Mouse (Mus musculus) limb, embryonic 12.5 days (tissue): Measurements from ENCODE around the gene Krt79. TPM values are rescaled to one million over a fixed set of nuclear protein-coding genes. Genes with fewer than 3 reads are reported as not detected.
A peak's percentile ranks its signal among the peaks of the same experiment; 100 is the strongest.

Source experiments
- ATAC-seq: fragments of 200-750 bp; cut with Nextera tagmentation; 2 replicates; pipeline ENCODE4 v1.8.0; 2017; ENCODE audit warnings: low read depth, moderate TSS enrichment; ENCODE audit not compliant: insufficient number of reproducible peaks, insufficient read depth, low FRiP score, low TSS enrichment
- H3K27ac ChIP-seq: fragments of 300-500 bp; sonication (generic); 2 replicates; pipeline ENCODE4 v1.5.1; 2016; ENCODE audit warnings: mild to moderate bottlenecking, moderate library complexity
- H3K27me3 ChIP-seq: fragments of 300-500 bp; sonication (generic); 2 replicates; pipeline ENCODE4 v1.6.1; 2016; ENCODE audit warnings: mild to moderate bottlenecking, moderate library complexity
- H3K36me3 ChIP-seq: fragments of 300-500 bp; sonication (generic); 2 replicates; pipeline ENCODE4 v1.6.1; 2016; ENCODE audit warnings: mild to moderate bottlenecking, moderate library complexity
- H3K4me1 ChIP-seq: fragments of 300-500 bp; sonication (generic); replicated peaks from 2 replicates; pipeline ENCODE4 v1.6.1; 2016
- H3K4me2 ChIP-seq: fragments of 300-500 bp; sonication (generic); 2 replicates; pipeline ENCODE4 v1.6.1; 2016; ENCODE audit warnings: mild to moderate bottlenecking, moderate library complexity
- H3K4me3 ChIP-seq: fragments of 300-500 bp; sonication (generic); replicated peaks from 2 replicates; pipeline ENCODE4 v1.5.1; 2016; ENCODE audit warnings: mild to moderate bottlenecking
- H3K9ac ChIP-seq: fragments of 300-500 bp; sonication (generic); replicated peaks from 2 replicates; pipeline ENCODE4 v1.6.1; 2016; ENCODE audit warnings: mild to moderate bottlenecking, moderate library complexity
- H3K9me3 ChIP-seq: fragments of 300-500 bp; sonication (generic); 2 replicates; pipeline ENCODE4 v1.6.1; 2016; ENCODE audit warnings: mild to moderate bottlenecking, moderate library complexity
- WGBS: fragments of 180-500 bp; shearing (Covaris S2); methylation state at CpG from one replicate; pipeline ENCODE4 v1.1.7; 2016; 5-methylcytosine and 5-hydroxymethylcytosine counted together
- polyA plus RNA-seq: library from polyadenylated mRNA; unstranded; fragments of >200 nt; fragmentation: Nextera tagmentation; extraction: Ambion mirVana; gene quantifications from 2 replicates; pipeline ENCODE4 v1.2.1, GENCODE M21; 2016

The Krt79 gene
- polyA plus RNA-seq, 1 experiment from 2014 or later, result not detected

- ATAC-seq, result no peak
- H3K27me3 ChIP-seq, result peaks cover 36% of the 10 kb centered on the region
- H3K9ac ChIP-seq, result no peak overlapping the region
- H3K4me1 ChIP-seq, result peaks cover 24% of the 10 kb centered on the region; the same call in 1 of the 2 replicates
- H3K36me3 ChIP-seq, result no peaks in the 10 kb centered on the region
- no peak overlapping the region for H3K27ac ChIP-seq
- H3K9me3 ChIP-seq, result no peaks in the 10 kb centered on the region
- no peak overlapping the region for H3K4me2 ChIP-seq
- H3K4me3 ChIP-seq, result no peak overlapping the region
- WGBS, result 63% methylated on average over 6 of the region's 6 CpGs
Measured at GRCm38 (mm10) chr15:101933024-101933423, 7.1 kb downstream of the Krt79 start.

DNA sequence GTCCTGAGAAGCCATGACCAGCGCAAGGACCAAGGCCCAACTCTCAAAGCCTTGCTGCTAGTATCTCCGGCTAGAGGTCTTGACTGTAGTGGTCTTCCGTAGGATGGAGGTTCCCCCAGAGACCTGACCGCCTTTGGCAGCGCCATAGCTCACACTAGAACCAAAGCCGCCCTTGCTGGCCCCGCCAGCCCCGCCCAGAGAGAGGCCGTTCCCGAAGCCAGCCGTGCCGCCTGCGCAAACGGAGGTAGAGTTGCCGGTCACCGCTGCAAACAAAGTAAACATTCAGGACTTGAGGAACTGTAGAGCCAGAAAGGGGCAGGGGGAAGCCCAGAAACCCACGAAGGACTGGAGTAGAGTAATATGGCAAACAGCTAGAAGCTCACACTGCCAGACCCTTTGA lies 10.5 kb downstream of the Krt79 start:
- H3K4me2 ChIP-seq, result peak overlapping the region; percentile 54
- H3K27ac ChIP-seq, result peak overlapping the region; percentile 17; the same call in 1 of the 2 replicates
- H3K36me3 ChIP-seq, result no peaks in the 10 kb centered on the region
- no peaks in the 10 kb centered on the region for H3K9me3 ChIP-seq
- H3K4me1 ChIP-seq, result peaks cover 32% of the 10 kb centered on the region
- H3K9ac ChIP-seq, result peak overlapping the region; percentile 47; the same call in 1 of the 2 replicates
- ATAC-seq, result no peak
- H3K27me3 ChIP-seq, result peaks cover 38% of the 10 kb centered on the region
- 3% methylated on average over 17 of the region's 17 CpGs for WGBS
- H3K4me3 ChIP-seq, result peak overlapping the region; percentile 25

GRCm38 (mm10) chr15:101929087-101929486 lies 11.0 kb downstream of the Krt79 start:
- Histone ChIP-seq H3K4me2 (peak overlapping the region; percentile 54), H3K9me3 (no peaks in the 10 kb centered on the region), H3K9ac (no peak overlapping the region), H3K4me3 (peak overlapping the region; percentile 25; the same call in 1 of the 2 replicates), H3K27ac (no peak overlapping the region), H3K36me3 (no peaks in the 10 kb centered on the region), H3K27me3 (peaks cover 37% of the 10 kb centered on the region), H3K4me1 (peaks cover 32% of the 10 kb centered on the region)
- no peak for ATAC-seq
- WGBS, result 11% methylated on average over 9 of the region's 9 CpGs

DNA sequence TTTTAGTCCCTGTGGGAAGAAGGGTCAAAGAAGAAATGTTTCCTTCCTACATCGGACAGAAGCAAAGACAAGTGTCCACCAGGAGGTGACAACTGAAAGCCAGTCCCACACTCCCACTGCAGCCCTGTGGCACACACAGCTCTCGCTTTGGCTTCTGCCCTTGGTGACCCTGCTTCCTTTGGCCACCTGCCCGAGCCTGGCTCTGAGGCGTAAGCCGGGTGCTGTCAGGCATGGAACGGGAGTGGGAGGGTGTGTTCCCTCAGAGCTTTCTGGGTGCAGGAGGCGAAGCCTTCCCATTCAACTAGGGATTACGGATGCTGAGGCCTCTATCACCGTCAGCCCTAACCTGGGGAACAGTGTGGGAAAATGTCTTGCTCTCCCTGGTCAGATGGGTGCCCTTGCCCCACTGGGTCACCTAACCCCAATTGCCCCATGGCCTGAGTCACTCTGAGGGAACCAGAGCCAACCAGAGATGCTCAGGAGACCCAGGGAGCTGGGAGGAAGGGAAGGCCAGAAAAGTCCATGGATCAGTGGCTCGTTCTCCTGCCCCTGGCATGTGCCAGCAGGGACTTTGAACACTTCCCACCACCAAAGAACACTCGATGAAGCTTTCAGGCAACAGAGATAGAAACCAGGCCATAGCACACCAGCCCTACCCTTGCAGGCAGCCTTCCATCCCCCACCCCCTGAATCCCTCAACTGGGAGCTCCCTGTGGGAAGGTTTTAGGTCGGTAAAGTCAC lies 12.6 kb downstream of the Krt79 start:
- H3K9ac ChIP-seq, result no peak overlapping the region
- 69% methylated on average over 12 of the region's 12 CpGs for WGBS
- no peak overlapping the region for H3K4me3 ChIP-seq
- H3K4me2 ChIP-seq, result no peak overlapping the region
- no peaks in the 10 kb centered on the region for H3K36me3 ChIP-seq
- no peak for ATAC-seq
- peaks cover 32% of the 10 kb centered on the region for H3K4me1 ChIP-seq
- H3K27ac ChIP-seq, result peak overlapping the region; percentile 23; the same call in 1 of the 2 replicates
- peaks cover 37% of the 10 kb centered on the region for H3K27me3 ChIP-seq
- no peaks in the 10 kb centered on the region for H3K9me3 ChIP-seq

- Histone ChIP-seq H3K4me1 (peaks cover 26% of the 10 kb centered on the region), H3K4me3 (no peak overlapping the region), H3K36me3 (no peaks in the 10 kb centered on the region), H3K27ac (no peak overlapping the region), H3K9me3 (no peaks in the 10 kb centered on the region), H3K4me2 (no peak overlapping the region), H3K27me3 (peaks cover 17% of the 10 kb centered on the region; the same call in 1 of the 2 replicates), H3K9ac (no peak overlapping the region)
- ATAC-seq, result no peak
- WGBS, result 82% methylated on average over 1 of the region's 1 CpGs
Measured at GRCm38 (mm10) chr15:101925041-101925440, 15.1 kb downstream of the Krt79 start.

GRCm38 (mm10) chr15:101924635-101925034 lies 15.5 kb downstream of the Krt79 start, which contains the start of gene Krt4:
Gene Krt4 (minus strand): TSS chr15:101924735.
- Histone ChIP-seq H3K4me3 (no peak within 1 kb of the TSS), H3K4me1 (peaks cover 22% of the 10 kb centered on the region), H3K36me3 (no peaks in the 10 kb centered on the region), H3K9me3 (no peaks in the 10 kb centered on the region), H3K27ac (no peak within 1 kb of the TSS), H3K27me3 (peaks cover 16% of the 10 kb centered on the region; the same call in 1 of the 2 replicates), H3K4me2 (no peak within 1 kb of the TSS), H3K9ac (no peak within 1 kb of the TSS)
- WGBS, result 79% methylated on average over 11 of the region's 11 CpGs
- no peak for ATAC-seq

DNA sequence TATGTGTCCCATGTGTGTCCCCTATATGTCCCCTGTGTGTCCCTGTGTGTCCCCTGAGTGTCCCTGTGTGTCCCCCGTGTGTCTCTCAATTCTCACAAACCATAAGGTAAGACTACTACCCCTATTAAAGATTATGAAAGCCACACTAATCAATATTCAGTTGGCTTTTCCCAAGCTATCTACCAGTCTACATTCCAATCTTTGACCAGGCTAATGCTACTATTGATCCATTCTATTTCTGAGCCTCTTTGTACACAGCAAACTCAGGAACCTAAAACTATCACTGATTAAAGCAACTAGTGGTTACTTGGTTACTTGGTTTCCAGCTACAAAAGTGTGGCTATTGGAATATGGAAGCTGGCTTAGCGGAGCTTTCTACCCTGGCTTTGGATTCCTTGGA lies 17.8 kb downstream of the Krt79 start:
- Histone ChIP-seq H3K27ac (no peak overlapping the region), H3K4me3 (no peak overlapping the region), H3K36me3 (no peaks in the 10 kb centered on the region), H3K9ac (no peak overlapping the region), H3K27me3 (peaks cover 5% of the 10 kb centered on the region; the same call in 1 of the 2 replicates), H3K4me2 (no peak overlapping the region), H3K9me3 (no peaks in the 10 kb centered on the region), H3K4me1 (peaks cover 2% of the 10 kb centered on the region; the same call in 1 of the 2 replicates)
- WGBS, result 92% methylated on average over 2 of the region's 2 CpGs
- ATAC-seq, result no peak

- Histone ChIP-seq H3K4me3 (no peak overlapping the region), H3K4me1 (no peaks in the 10 kb centered on the region), H3K9me3 (no peaks in the 10 kb centered on the region), H3K27ac (no peak overlapping the region), H3K9ac (no peak overlapping the region), H3K27me3 (peaks cover 5% of the 10 kb centered on the region; the same call in 1 of the 2 replicates), H3K4me2 (no peak overlapping the region), H3K36me3 (no peaks in the 10 kb centered on the region)
- no peak for ATAC-seq
- 76% methylated on average over 2 of the region's 2 CpGs for WGBS
Measured at GRCm38 (mm10) chr15:101916072-101916471, 24.1 kb downstream of the Krt79 start.

- Histone ChIP-seq H3K27ac (no peak overlapping the region), H3K4me3 (no peak overlapping the region), H3K9me3 (no peaks in the 10 kb centered on the region), H3K9ac (no peak overlapping the region), H3K27me3 (no peaks in the 10 kb centered on the region), H3K4me1 (no peaks in the 10 kb centered on the region), H3K36me3 (no peaks in the 10 kb centered on the region), H3K4me2 (no peak overlapping the region)
- WGBS, result 78% methylated on average over 5 of the region's 5 CpGs
- no peak for ATAC-seq
Measured at GRCm38 (mm10) chr15:101904849-101905248, 35.3 kb downstream of the Krt79 start.

DNA sequence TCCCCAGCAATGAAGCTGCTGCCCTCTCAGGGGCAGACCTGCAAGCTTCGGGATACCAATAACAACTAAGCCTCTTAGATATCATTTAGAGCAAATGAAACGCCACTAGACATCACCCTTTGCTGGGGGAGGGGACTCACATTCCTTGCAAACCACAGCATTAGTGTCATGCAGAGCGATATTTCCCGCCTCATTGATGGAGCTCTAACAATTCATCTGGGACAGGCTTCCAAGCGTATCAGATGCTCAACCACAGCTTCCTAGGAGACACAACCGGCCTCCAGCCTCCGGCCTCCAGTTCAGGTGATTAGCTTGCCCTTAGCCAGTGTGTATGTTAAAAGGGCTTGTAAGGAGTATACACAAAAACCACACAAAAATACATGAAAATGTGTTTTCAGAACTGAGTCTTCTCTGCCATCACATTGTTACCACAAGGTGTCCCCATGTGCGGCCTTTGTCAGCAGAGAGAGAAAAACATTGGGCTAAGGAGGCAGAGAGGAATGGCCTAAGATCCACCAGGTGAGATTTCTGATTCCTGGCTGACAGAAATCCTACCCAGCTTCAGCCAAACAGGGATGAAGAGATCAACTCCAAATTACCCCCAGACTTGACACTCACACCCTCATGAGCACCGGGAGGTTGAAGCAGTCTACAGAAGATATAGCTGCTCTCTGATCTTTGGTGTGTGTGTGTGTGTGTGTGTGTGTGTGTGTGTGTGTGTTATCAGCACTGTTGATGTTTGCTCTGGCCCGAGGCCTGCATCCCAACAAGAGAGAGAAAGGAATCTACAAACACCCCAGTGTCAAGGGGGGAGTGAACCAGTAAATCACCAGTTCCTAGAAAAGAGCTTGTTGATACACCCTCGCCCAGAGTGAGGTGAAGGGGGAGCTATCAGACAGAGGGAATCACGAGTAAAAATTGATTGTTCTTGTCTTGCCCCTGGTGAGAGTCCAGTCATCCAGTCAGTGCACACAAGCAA lies 37.7 kb downstream of the Krt79 start:
- Histone ChIP-seq H3K27me3 (no peaks in the 10 kb centered on the region), H3K4me2 (no peak overlapping the region), H3K4me3 (no peak overlapping the region), H3K36me3 (no peaks in the 10 kb centered on the region), H3K4me1 (no peaks in the 10 kb centered on the region), H3K27ac (no peak overlapping the region), H3K9me3 (no peaks in the 10 kb centered on the region), H3K9ac (no peak overlapping the region)
- ATAC-seq, result no peak
- 57% methylated on average over 12 of the region's 12 CpGs for WGBS

DNA sequence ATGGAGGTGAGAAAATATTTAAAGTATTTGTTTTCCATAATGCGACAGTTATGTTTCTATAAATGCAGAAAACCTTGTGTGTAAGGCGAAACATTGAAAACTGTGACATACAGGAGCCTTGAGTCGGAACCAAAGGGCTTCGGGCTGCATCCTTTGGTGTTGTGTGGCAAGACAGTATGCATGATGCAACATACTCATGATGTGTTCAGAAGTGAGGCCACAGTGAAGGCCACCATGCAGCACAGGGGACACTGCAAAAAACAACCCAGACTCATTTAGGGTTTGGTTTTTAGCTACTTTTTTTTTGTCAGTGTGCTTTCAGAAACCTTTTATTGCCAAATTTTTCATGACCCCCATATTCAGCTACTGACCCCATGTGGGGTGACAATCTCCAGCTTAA lies 44.9 kb downstream of the Krt79 start:
- WGBS, result 90% methylated on average over 4 of the region's 4 CpGs
- ATAC-seq, result no peak
- Histone ChIP-seq H3K9me3 (no peaks in the 10 kb centered on the region), H3K36me3 (no peaks in the 10 kb centered on the region), H3K27ac (no peak overlapping the region), H3K4me2 (no peak overlapping the region), H3K9ac (no peak overlapping the region), H3K4me3 (no peak overlapping the region), H3K27me3 (no peaks in the 10 kb centered on the region; the same call in none of the 2 replicates), H3K4me1 (no peaks in the 10 kb centered on the region)
